Mouse (Mus musculus) 3T3-L1 (cell line): Measurements from ENCODE around the gene Tbata.

Experiments
- DNase-seq: peaks from one replicate; pipeline ENCODE4 v3.0.0-alpha.2; 2015; ENCODE audit warnings: low read depth, low spot score

Tbata gene

DNA sequence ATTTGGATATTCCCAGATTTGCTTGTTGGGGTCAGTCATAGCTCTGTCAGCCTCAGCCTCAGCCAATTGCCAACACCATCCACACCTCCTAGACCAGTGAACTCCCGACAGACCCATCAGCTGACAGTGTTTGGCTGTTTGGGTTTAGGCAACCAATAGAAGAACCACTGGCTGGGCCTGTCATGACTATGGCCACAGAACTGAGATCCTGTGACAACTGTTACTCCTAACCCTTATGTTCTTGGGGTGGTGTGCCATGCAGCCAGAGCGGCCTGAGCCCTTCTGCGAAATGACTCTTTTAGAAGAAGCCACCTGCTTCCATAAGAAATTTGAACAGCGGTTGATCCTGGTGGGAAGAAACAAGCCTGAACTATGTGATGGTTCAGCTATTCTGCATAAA lies 39.4 kb downstream of the Tbata start:
- no peak for DNase-seq

DNA sequence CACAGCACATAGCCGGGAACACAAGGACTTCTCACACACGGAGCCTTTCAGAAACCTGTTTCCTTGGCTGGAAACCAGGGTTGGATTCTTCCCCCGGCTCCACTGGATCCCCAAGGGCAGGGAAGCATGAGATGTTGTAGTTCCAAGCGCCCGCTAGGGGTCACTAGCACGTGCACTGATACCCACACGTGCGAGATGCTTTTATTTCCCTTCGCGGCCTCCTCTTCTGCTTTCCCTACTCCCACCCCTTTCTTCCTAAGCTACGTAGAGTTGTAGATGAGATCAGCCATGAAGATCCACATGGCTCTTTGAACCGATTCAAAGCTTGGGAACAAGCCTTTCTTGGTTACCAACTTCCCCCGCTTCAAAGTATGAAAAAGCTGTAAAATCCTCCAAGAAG lies 40.0 kb downstream of the Tbata start:
- DNase-seq: peak; percentile 72

DNA sequence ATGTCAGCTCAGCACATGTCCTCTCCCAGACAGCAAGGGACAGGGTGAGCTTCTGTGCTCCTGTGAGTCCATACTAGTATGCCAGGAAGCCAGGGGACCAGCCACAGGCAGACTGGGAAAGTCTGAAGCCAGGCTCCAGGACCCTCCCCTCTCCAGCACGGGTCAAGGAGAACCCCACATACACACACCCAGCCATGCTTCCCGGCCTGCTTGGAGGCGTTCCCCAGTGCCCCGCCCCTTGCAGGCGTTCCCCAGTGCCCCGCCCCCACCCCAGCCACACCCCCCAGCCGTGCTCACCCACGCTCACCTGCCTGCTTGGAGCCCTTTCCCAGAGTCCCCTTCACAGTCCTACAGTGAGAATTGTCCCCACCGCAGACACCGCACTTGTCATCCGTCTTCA lies 41.1 kb downstream of the Tbata start:
- DNase-seq: no peak

DNA sequence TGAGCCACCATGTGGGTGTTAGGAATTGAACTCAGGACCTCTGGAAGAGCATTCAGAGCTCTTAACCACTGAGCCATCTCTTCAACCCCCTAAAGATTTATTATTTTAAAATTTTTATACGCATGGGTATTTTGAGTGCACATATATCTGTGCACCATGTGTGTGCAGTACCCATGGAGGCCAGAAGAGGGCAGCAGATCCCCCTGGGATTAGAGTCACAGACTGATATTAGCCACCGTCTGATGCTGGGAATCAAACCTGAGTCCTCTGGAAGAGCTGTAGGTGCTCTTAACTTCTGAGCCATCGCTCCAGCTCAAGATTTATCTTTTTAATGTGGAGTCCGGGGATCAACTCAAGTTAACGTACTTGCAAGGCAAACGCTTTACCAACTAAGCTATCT lies 43.9 kb downstream of the Tbata start:
- DNase-seq: peak; percentile 18

DNA sequence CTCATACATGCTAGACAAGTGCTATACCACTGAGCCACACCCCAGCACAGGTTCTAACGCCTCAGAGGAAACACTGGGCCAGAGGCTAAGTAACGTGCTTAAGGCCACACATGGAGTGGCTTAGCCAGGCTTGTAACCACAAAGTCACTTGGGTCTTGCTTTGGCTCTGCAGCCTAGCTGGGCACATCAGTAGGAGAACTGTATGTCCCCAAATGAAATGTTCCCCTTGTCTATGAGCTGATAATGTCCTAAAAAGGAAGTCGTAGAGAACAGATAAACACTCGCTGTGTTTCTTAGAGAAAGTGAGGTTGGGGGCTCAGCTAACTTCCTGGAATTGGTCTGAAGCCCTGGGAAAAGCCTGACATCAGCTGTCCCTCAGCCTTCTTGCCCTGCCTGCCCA lies 44.4 kb downstream of the Tbata start:
- DNase-seq: no peak

DNA sequence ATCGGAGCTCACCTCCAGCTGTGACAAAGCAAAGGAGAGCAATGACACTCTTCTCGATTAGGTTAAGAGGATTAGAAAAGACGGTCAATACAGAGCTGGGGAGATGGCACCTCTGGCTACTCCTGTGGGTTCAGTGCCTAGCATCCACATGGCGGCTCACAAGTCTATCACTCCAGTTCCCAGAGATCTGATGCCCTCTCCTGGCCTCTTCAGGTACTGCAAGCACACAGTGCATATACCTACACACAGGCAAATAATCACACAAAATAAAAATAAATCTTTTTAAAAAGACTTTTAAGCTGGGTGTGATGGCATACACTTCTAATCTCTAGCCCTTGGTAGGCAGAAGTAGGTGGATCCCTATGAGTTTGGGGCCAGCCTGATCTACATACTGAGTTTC lies 47.6 kb downstream of the Tbata start:
- peak; percentile 9 for DNase-seq

DNA sequence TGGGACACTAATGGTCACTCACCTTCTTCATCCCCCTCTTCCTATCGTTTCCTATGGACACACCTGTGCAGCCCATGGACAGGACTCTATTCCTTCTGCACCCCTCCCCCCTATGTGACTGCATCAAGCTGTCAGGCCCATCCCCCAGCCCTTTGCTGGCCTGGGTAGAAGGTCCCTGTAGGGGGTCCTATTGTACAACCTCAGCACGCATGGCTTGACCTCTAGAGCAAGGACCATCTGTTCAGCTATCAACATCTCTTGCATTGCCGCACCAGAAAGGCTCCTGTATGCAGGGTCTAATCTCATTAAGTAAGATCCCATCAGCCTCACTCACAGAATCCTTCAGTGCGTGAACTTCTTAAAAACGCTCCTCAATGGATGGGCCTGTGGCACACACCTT lies 53.9 kb downstream of the Tbata start:
- no peak for DNase-seq

DNA sequence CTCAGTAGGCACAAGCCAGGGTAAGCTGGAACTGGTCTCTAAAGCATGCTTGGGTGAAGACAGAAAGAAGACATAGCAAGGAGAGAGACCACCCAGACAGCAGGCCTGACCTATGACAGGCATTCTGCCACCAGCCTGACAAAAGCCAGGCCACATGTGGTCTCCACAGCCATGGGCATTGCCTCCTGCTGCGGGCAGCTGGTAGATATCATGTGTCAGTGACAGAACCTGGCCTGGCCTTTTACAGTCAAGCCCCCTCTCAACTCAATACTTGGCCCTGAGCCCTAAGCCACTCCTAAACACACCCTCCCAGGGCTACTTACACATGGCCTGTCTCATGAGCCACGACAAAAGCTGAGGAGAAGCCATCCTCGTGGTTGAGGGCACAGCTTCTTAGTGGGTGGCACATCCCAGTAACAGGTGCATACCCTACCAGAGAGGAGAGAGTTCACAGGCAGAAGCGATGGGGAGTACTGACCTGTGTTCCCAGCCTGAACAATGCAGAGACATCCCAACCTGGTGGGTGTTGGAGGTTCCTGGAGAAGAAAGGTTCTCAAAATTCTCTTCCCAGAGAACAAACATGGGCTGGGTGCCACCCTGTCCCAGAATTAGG lies 55.1 kb downstream of the Tbata start:
- no peak for DNase-seq

DNA sequence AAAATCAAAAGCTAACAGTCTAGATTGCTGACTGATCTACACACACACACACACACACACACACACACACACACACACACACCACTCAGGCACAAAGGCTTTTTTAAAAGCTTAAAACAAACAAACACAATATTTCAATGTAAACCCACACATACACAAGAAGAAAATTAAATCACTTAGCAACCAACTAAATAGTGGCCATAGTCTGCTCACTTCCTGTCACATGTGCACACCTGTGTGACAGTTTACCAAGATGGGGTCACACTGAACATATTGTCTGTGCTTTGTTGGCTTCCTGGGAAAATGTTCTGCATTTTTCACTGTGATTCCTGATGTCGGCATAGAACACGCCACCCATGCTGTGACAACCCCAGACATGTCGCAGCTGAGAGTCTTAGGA lies 60.0 kb downstream of the Tbata start:
- DNase-seq: no peak

DNA sequence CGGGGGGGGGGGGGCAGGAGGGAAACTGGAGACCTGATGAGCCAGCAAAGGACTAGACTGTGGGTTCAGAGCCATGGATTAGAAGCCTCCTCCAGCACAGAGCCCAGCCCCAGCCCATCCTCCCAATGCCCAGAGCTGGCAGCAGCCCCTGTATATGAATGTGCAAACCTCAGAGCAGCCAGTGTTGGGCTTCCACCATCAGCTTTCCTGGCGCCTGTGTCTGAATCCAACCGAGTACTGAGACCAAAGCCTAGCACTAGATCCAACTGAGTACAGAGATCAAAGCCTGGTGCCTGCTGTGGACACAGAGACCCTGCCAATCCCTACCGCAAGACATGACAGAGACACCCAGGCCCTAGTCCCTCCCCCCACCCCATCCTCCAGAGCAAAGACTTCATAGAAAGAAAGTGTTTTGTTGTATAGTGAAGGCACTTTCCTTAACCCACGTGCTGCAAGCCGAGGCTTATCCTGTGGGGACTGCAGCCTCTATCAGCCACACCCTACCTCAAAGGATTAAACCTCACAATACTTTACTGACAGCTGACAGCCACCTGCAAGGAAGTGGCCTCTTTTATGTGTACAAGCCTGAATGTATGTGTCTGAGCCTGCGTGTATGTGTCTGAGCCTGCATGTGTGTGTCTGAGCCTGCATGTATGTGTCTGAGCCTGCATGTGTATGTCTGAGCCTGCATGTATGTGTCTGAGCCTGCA lies 61.3 kb downstream of the Tbata start:
- DNase-seq: no peak

DNA sequence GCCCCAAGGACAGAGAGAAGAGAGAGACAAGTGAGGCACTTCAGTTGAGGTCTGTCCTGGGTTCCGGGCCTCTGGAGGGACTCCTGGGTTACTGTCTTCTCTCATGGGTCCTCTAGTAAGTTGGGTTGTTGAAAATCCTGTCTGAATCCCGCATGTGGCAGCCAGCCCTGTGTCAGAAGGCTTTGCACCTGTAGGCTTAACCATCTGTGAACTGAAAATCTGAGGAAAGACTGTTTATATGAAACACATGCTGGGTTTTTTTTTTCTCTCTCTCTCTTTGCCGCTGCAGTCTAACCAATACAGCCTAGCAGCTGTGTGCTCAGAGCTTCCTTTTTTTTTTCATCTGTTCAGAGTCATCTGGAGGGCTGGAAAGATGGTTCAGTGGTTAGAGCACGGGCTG lies 62.6 kb downstream of the Tbata start:
- DNase-seq: no peak

DNA sequence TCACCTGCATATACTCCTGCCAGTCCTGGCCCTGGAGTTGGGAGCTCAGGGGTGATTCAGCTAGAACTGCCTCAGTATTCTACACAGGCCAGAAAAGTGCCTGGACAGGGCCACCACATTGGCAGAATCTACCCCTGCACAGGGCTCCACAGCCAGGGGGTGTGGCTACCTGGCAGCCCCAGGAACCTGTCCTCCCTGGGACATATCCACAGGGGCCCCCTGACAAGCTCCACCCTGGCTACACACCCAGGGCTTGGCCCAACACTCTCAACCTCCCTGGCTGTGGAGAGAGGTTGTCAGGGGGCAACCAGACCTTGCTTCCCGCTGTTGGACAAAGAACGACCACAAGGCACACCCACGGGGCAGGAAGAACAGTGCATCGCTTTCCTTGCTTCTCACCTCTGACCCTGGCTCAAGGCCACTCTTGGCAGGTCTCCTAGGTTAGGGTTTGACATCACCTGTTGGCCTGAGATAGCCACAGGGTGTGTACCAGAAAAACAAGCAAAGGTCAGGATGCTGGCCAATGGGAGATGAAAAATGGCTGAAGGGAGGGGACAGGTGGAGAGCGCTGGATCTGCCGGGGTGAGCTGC lies 64.0 kb downstream of the Tbata start:
- DNase-seq: no peak

DNA sequence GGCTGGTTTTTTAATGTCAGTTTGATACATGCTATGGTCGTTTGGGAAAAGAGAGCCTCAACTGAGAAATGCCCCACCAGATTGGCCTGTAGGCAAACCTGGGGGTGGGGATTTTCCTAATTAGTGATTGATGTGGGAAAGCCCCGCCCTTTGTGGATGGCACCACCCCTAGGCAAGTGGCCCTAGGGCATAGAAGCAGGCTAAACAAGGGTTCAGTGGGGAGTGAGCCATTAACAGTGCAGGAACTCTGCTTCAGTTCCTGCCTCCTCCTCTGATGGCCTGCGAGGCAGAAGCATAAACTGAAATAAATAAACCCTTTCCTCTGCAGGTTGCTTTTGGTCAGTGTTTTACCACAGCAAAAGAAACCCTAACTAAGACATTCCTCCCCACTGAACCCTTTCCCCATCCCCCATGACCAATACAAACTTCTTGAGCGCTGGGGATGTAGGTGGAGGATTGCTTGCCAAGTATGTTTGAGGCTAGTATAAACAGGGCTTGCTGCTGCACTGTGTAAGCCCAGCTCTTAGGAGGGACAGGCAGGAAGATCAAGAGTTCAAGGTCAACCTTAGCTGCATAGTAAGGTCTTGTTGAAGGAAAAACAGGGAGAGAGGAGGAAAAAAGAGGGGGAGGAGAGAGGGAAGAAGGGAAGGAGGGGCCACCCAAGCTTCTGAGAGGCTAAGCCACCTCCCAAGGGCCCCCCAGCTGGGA lies 65.1 kb downstream of the Tbata start:
- no peak for DNase-seq

DNA sequence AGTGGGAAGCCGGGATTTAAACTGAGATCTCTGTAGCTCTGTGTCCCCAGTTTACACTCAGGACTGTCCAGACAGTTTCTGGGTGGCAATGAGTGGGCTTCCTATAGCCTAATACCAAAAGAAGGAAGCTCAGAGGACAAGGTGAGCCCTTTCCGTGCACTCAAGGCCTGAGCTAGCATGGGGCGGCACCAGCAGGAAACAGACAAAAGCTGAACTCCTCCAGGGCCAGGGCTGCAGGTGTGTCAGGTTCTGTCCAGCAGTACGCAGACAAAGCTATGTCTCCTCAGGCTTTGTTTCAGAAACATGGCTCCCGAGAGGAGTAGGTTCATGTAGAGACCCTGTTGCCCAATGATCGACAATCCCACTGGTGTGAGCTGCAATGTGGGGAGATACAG lies 65.6 kb downstream of the Tbata start:
- DNase-seq: no peak
